Comparison of ENCODE assay signal across 18 mouse cellular contexts in genomic region chr10:62544316-62544715, GRCm38 (mm10). TPM values are rescaled to one million over a fixed set of nuclear protein-coding genes. Genes with fewer than 3 reads are reported as not detected.
A peak's percentile ranks its signal among the peaks of the same experiment; 100 is the strongest.
DNase-seq lines count a peak whose midpoint lies in the region; ATAC-seq and TF ChIP-seq lines count a peak whose summit lies in the region.
"Had no signal": no experiment of that assay in that cellular context is flagged by ENCODE, and none has a peak within 500 bp of the region (broad histone marks: within the 10 kb centered on the region; RNA-seq: fewer than 3 reads in every experiment).

No protein-coding gene starts in this region.

- peaks cover 4% of the 10 kb centered on the region; the same call in 1 of the 2 replicates for H3K4me1 ChIP-seq in lung, adult 2 months (ENCODE audit: control insufficient read depth, insufficient read depth, low read length)
- H3K4me1 ChIP-seq in liver, embryonic 15.5 days (replicated peaks) = peaks cover 30% of the 10 kb centered on the region
- H3K4me1 ChIP-seq: forebrain, embryonic 13.5 days; limb, embryonic 10.5 days; midbrain, embryonic 10.5 days had no signal

- no peak overlapping the region for H3K4me2 ChIP-seq in liver, embryonic 15.5 days
- H3K4me2 ChIP-seq: forebrain, embryonic 13.5 days; lung, embryonic 14.5 days had no signal

- H3K4me3 ChIP-seq in lung, adult 2 months (replicated peaks; ENCODE audit: extremely low read depth, low read depth, low read length) = no peak overlapping the region
- no peak overlapping the region for H3K4me3 ChIP-seq in liver, embryonic 15.5 days (replicated peaks)
- H3K4me3 ChIP-seq: forebrain, embryonic 13.5 days; limb, embryonic 10.5 days; midbrain, embryonic 10.5 days had no signal

- DNase-seq in lung, adult 2 months = no peak
- no peak for DNase-seq in lung, postnatal 4 days
- peak; percentile 64 for DNase-seq in thymus, postnatal 0 days (ENCODE audit: low spot score)
- no peak for DNase-seq in urinary bladder, postnatal 10 days (ENCODE audit: low spot score)
- no peak for DNase-seq in adrenal gland, adult 18-20 months (ENCODE audit: low spot score in 2 of 2)
- DNase-seq in adrenal gland, postnatal 36 days = no peak
- DNase-seq: adrenal gland, postnatal 10 days; cerebellum, adult 9-11 months; kidney, adult 9 months; layer of hippocampus, postnatal 36 days; right cerebral cortex, postnatal 14 days had no signal

- TF ChIP-seq POLR2A in lung, adult 2 months (IDR thresholded peaks at IDR 0.05; ENCODE audit: borderline replicate concordance, extremely low read depth, low read depth, low read length) = no peak

- no peak overlapping the region for H3K9ac ChIP-seq in liver, embryonic 15.5 days
- H3K9ac ChIP-seq: forebrain, embryonic 13.5 days; lung, embryonic 14.5 days had no signal

- peak; percentile 22 for ATAC-seq in CD4-positive, CD25-positive, alpha-beta regulatory T cell, adult 4 months
- no peak for ATAC-seq in liver, embryonic 15.5 days (ENCODE audit: insufficient read depth)
- ATAC-seq: forebrain, embryonic 13.5 days; hindbrain, embryonic 16.5 days had no signal

- 0 out of 2 replicates have a peak, but pooled peaks have one; percentile 7 for TF ChIP-seq CTCF in lung, adult 2 months (IDR thresholded peaks at IDR 0.05; ENCODE audit: insufficient read depth, low read length)

- H3K9me3 ChIP-seq in liver, embryonic 15.5 days (replicated peaks) = no peaks in the 10 kb centered on the region
- H3K9me3 ChIP-seq: forebrain, embryonic 13.5 days; limb, embryonic 10.5 days; midbrain, embryonic 10.5 days had no signal

- H3K36me3 ChIP-seq in liver, embryonic 15.5 days (replicated peaks) = no peaks in the 10 kb centered on the region
- H3K36me3 ChIP-seq: limb, embryonic 10.5 days; midbrain, embryonic 10.5 days had no signal

- 73% methylated on average over 4 of the region's 4 CpGs for WGBS in lung, adult 2 months
- 69% methylated on average over 4 of the region's 4 CpGs for WGBS in liver, embryonic 15.5 days (ENCODE audit: insufficient replicate concordance)

- peak overlapping the region; percentile 70; the same call in 1 of the 2 replicates for H3K27ac ChIP-seq in liver, embryonic 15.5 days (replicated peaks)
- H3K27ac ChIP-seq: forebrain, embryonic 13.5 days; limb, embryonic 10.5 days; midbrain, embryonic 10.5 days had no signal

- no peaks in the 10 kb centered on the region for H3K27me3 ChIP-seq in liver, embryonic 15.5 days
- H3K27me3 ChIP-seq: forebrain, embryonic 13.5 days had no signal

RNA-seq across cellular contexts. Expression of gene Srgn, which starts 17.1 kb away (rescaled TPM):
- polyA plus RNA-seq in lung, adult 2 months (2012; rRNA removed) = 48.6 and 82.7 TPM in 2 replicates
- 1,000 to 10,000 TPM; 1,323 to 1,460 TPM for polyA plus RNA-seq in CD4-positive, CD25-positive, alpha-beta regulatory T cell, adult 4 months (2017; shearing (Covaris generic))
- 57.9 and 79.6 TPM in 2 replicates for polyA plus RNA-seq in liver, embryonic 15.5 days (2015; fragmentation: Nextera tagmentation; extraction: Ambion mirVana)
- 306 and 319 TPM in 2 replicates for polyA plus RNA-seq in thymus, postnatal 0 days (2015; fragmentation: Nextera tagmentation; extraction: Ambion mirVana)
- 10 to 100 TPM; 48.6 to 55.5 TPM for total RNA-seq in adrenal gland, adult 18-20 months (2021)
- 10 to 100 TPM; 40.5 to 65.4 TPM for total RNA-seq in adrenal gland, postnatal 36 days (2021)

RNA-seq across cellular contexts. Expression of gene Kif1bp, which starts 33.9 kb away (rescaled TPM):
- 37.8 and 45.5 TPM in 2 replicates for polyA plus RNA-seq in lung, adult 2 months (2012; rRNA removed)
- polyA plus RNA-seq in CD4-positive, CD25-positive, alpha-beta regulatory T cell, adult 4 months (2017; shearing (Covaris generic)) = 1 to 10 TPM; 2.7 to 5.4 TPM
- 11.1 and 11.3 TPM in 2 replicates for polyA plus RNA-seq in liver, embryonic 15.5 days (2015; fragmentation: Nextera tagmentation; extraction: Ambion mirVana)
- polyA plus RNA-seq in thymus, postnatal 0 days (2015; fragmentation: Nextera tagmentation; extraction: Ambion mirVana) = 24.2 and 26.5 TPM in 2 replicates
- total RNA-seq in adrenal gland, adult 18-20 months (2021) = 10 to 100 TPM; 45.7 to 57.0 TPM
- total RNA-seq in adrenal gland, postnatal 36 days (2021) = 10 to 100 TPM; 54.4 to 56.1 TPM

RNA-seq across cellular contexts. Expression of gene Vps26a, which starts 57.7 kb away (rescaled TPM):
- 7.7 and 13.9 TPM in 2 replicates for polyA plus RNA-seq in lung, adult 2 months (2012; rRNA removed)
- polyA plus RNA-seq in CD4-positive, CD25-positive, alpha-beta regulatory T cell, adult 4 months (2017; shearing (Covaris generic)) = 10 to 100 TPM; 70.9 to 80.0 TPM
- polyA plus RNA-seq in liver, embryonic 15.5 days (2015; fragmentation: Nextera tagmentation; extraction: Ambion mirVana) = 39.5 and 42.9 TPM in 2 replicates
- polyA plus RNA-seq in thymus, postnatal 0 days (2015; fragmentation: Nextera tagmentation; extraction: Ambion mirVana) = 63.8 and 67.8 TPM in 2 replicates
- 10 to 100 TPM; 49.2 to 54.3 TPM for total RNA-seq in adrenal gland, adult 18-20 months (2021)
- total RNA-seq in adrenal gland, postnatal 36 days (2021) = 10 to 100 TPM; 50.6 to 59.9 TPM

RNA-seq across cellular contexts. Expression of gene Ddx21, which starts 57.8 kb away (rescaled TPM):
- 7.2 and 13.4 TPM in 2 replicates for polyA plus RNA-seq in lung, adult 2 months (2012; rRNA removed)
- 10 to 100 TPM; 56.3 to 58.8 TPM for polyA plus RNA-seq in CD4-positive, CD25-positive, alpha-beta regulatory T cell, adult 4 months (2017; shearing (Covaris generic))
- 10.7 and 11.8 TPM in 2 replicates for polyA plus RNA-seq in liver, embryonic 15.5 days (2015; fragmentation: Nextera tagmentation; extraction: Ambion mirVana)
- 29.8 and 29.9 TPM in 2 replicates for polyA plus RNA-seq in thymus, postnatal 0 days (2015; fragmentation: Nextera tagmentation; extraction: Ambion mirVana)
- 10 to 100 TPM; 75.4 to 79.8 TPM for total RNA-seq in adrenal gland, adult 18-20 months (2021)
- total RNA-seq in adrenal gland, postnatal 36 days (2021) = 10 to 100 TPM; 70.3 to 85.0 TPM
